Mouse (Mus musculus) ES-E14 (cell line): ENCODE measurements at regions not wholly inside any gene's neighbourhood (a gene's known extent, or its start where the extent isn't known, plus 50 kb on each side); places are given as distances from the start of the nearest gene placed in this dataset.

Source experiments
- DNase-seq: peaks from one replicate; pipeline ENCODE4 v3.0.0-alpha.2; 2013; ENCODE audit warnings: low read depth, low spot score
- H3K27ac ChIP-seq: 2 replicates; pipeline ENCODE4 v1.5.1; 2012; ENCODE audit warnings: low read depth, mild to moderate bottlenecking, low read length, moderate library complexity, mixed read lengths; ENCODE audit not compliant: poor library complexity, insufficient read depth, severe bottlenecking
- H3K36me3 ChIP-seq: 2 replicates; pipeline ENCODE4 v1.6.1; 2012; ENCODE audit warnings: mild to moderate bottlenecking, low read length, moderate library complexity, mixed read lengths; ENCODE audit not compliant: control insufficient read depth, poor library complexity, insufficient read depth, severe bottlenecking
- H3K4me1 ChIP-seq, 2 experiments: fragments of 150-350 bp in 1 of 2; sonication (generic) in 1 of 2; 2 replicates each; pipeline ENCODE4 v1.6.1; 2012; ENCODE audit warnings: low read length in 2 of 2, mild to moderate bottlenecking in 1 of 2, mixed read lengths in 1 of 2; ENCODE audit not compliant: control insufficient read depth in 2 of 2, insufficient read depth in 2 of 2, poor library complexity in 1 of 2
- H3K4me3 ChIP-seq, 2 experiments: fragments of 150-350 bp in 1 of 2; sonication (generic) in 1 of 2; 2 replicates each; pipeline ENCODE4 v1.5.1; 2012; ENCODE audit warnings: low read length in 2 of 2, low read depth in 1 of 2, mild to moderate bottlenecking in 1 of 2, mixed read lengths in 1 of 2; ENCODE audit not compliant: insufficient read depth in 1 of 2, poor library complexity in 1 of 2, severe bottlenecking in 1 of 2
- H3K9ac ChIP-seq: 2 replicates; pipeline ENCODE4 v1.6.1; 2012; ENCODE audit warnings: low read depth, mild to moderate bottlenecking, low read length, mixed read lengths; ENCODE audit not compliant: poor library complexity, insufficient read depth, severe bottlenecking
- H3K9me3 ChIP-seq: fragments of 150-350 bp; sonication (generic); 2 replicates; pipeline ENCODE4 v1.6.1; 2012; ENCODE audit warnings: low read depth, mild to moderate bottlenecking, low read length; ENCODE audit not compliant: control insufficient read depth, insufficient read depth
- CHD2 ChIP-seq: IDR thresholded peaks from 2 replicates; pipeline ENCODE4 v1.6.1; 2014; ENCODE audit warnings: mild to moderate bottlenecking, low read depth, low read length, inconsistent platforms
- HCFC1 ChIP-seq: IDR thresholded peaks from 2 replicates; pipeline ENCODE4 v1.6.1; 2012; ENCODE audit warnings: low read length, inconsistent platforms, borderline replicate concordance; ENCODE audit not compliant: insufficient read depth
- MAFK ChIP-seq: IDR thresholded peaks from 2 replicates; pipeline ENCODE4 v1.6.1; 2014; ENCODE audit warnings: mild to moderate bottlenecking, low read depth, low read length, inconsistent platforms; ENCODE audit not compliant: insufficient read depth
- ZC3H11A ChIP-seq: IDR thresholded peaks from 2 replicates; pipeline ENCODE4 v1.6.1; 2012; ENCODE audit warnings: low read depth, mild to moderate bottlenecking, inconsistent platforms, low read length, borderline replicate concordance
- ZNF384 ChIP-seq: IDR thresholded peaks from 2 replicates; pipeline ENCODE4 v1.6.1; 2012; ENCODE audit warnings: low read depth, low read length, inconsistent platforms
- in situ Hi-C, 2 experiments: fragments of 600-800 bp; cut with MboI; formaldehyde crosslinking; loops; one replicate each; pipeline ENCODE4 v1.15.1; 2025; ENCODE audit warnings: low sequenced_read_pairs in 2 of 2, inconsistent platforms in 1 of 2; ENCODE audit not compliant: unreplicated experiment in 2 of 2

- in situ Hi-C loops, result no loop called here
- Histone ChIP-seq H3K4me3 (no peak overlapping the region), H3K27ac (no peak overlapping the region)
These were observed 53.9 kb upstream of the Mdm1 start for GRCm38 (mm10) chr10:118087570-118088340.

GRCm38 (mm10) chr10:118088499-118088898, 53.1 kb upstream of the Mdm1 start:
- Histone ChIP-seq H3K36me3 (no peaks in the 10 kb centered on the region), H3K9ac (no peak overlapping the region), H3K4me1 (no peaks in the 10 kb centered on the region), H3K9me3 (no peaks in the 10 kb centered on the region), H3K27ac (no peak overlapping the region), H3K4me3 (no peak overlapping the region)
- TF ChIP-seq HCFC1 (no peak), MAFK (no peak)
- DNase-seq, result no peak
- in situ Hi-C loops, result no loop called here

More at GRCm38 (mm10) chr10:118087570-118088340, 53.9 kb upstream of the Mdm1 start:
- H3K9ac ChIP-seq, result no peak overlapping the region
- no peak for TF ChIP-seq ZC3H11A
- TF ChIP-seq HCFC1, result no peak
- no peak for TF ChIP-seq ZNF384
- TF ChIP-seq MAFK, result no peak
- TF ChIP-seq CHD2, result no peak
- no peaks in the 10 kb centered on the region for H3K4me1 ChIP-seq
- no peak for DNase-seq
- no peaks in the 10 kb centered on the region for H3K36me3 ChIP-seq
- no peaks in the 10 kb centered on the region for H3K9me3 ChIP-seq

- Histone ChIP-seq H3K4me1 (no peaks in the 10 kb centered on the region), H3K27ac (no peak overlapping the region), H3K9me3 (no peaks in the 10 kb centered on the region), H3K4me3 (no peak overlapping the region), H3K9ac (no peak overlapping the region), H3K36me3 (no peaks in the 10 kb centered on the region)
- in situ Hi-C loops, result no loop called here
- DNase-seq, result no peak
- TF ChIP-seq ZC3H11A (no peak), ZNF384 (no peak), CHD2 (no peak), HCFC1 (no peak), MAFK (no peak)
These were observed 51.7 kb upstream of the Mdm1 start for GRCm38 (mm10) chr10:118089879-118090278.

- no peaks in the 10 kb centered on the region for H3K4me1 ChIP-seq
- H3K9me3 ChIP-seq, result no peaks in the 10 kb centered on the region
- in situ Hi-C loops, result no loop called here
- DNase-seq, result no peak
- TF ChIP-seq ZNF384 (no peak), MAFK (no peak), CHD2 (no peak), HCFC1 (no peak), ZC3H11A (no peak)
- no peak overlapping the region for H3K9ac ChIP-seq
- no peaks in the 10 kb centered on the region for H3K36me3 ChIP-seq
- H3K4me3 ChIP-seq, result no peak overlapping the region
- no peak overlapping the region for H3K27ac ChIP-seq
These were observed 50.1 kb upstream of the Mdm1 start for GRCm38 (mm10) chr10:118091476-118091875.
